Mouse (Mus musculus) CH12F3 (cell line): ENCODE measurements around the gene Tufm.
"Not testable (repeated sequence)": the region's sequence is repeated elsewhere in the genome, so short reads cannot be mapped to it uniquely, and the experiment has no call there.

Experiments
- in situ Hi-C: fragments of 300-500 bp; cut with MboI; formaldehyde crosslinking; loops from 2 replicates; pipeline ENCODE4 v1.14.3; 2020; ENCODE audit warnings: low sequenced_read_pairs

Tufm gene

DNA sequence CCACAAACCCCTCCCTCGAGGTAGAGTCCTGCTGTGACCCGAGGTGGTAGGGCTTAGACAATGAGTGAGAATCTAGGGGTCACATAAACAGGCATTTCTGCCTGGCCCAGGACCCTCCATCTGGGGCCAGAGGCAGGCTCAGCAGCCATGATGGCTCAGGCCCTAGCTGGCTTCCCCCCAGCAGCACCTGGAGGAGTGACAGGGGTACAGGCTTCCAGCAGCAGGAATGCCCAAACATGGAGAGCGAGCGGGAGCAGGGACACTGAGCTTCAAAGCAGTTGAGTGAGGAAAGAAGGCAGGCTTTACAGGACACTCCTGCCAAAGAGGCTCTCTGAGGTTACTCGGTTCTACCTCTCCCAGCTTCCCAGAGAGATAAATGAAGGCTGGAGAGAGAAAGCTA, 22.3 kb upstream of the Tufm start:
- in situ Hi-C loops = no loop called here

DNA sequence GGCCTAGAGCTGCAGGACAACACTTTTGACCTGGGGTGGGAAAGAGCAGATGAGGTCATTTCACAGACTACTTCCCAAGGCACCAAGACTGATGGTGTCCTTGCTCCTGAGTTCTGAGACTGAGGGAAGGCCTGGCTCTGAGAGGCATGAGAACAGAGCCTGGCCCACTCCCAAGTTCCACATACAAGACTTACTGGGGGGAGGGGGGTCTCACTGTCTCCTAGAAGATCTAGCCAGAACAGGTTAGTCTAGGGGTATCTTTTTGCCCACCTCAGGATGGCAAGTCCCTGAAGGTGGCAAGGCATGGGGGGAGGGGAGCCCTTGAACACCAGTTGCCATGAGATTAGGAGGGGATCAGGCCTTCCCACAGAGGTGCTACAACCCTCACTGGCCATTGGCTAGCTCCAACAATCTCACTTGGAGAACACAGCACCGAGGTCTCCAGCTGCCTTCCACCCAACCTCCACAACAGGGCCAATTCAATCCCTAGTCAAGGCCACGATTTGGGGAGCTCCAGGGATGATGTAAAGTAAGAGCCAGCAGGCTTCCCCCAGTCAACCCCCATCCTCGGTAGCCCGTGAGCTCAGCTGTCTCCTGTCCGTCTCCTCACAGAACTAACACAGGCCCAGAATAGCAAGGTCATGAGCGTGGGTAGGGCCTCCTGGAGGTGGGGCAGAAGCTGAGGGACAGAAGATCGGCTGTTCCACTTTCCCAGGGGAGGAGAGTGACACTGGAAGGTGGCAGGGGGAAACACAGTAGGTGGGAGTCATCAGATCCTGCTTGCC, 21.7 kb upstream of the Tufm start:
- in situ Hi-C loops = no loop called here

DNA sequence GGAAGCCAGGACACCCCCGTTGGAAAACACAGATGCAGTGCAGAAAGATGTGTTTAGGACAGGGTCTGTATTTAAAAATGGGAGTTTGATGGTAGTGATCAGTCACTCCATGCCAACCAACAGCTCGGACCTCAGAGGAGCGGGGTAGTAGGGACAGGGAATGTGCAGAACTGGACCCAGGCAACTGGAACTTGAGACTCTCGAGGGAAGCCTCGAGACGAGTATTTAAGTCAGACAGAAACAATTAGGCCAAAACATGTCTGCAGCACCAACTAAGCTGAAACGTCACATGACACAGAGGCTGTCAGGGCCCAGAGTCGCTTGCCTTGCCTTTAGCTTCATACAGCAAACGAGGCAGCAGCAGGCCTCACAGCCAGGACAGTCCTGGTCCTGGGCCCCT, 21.0 kb upstream of the Tufm start:
- in situ Hi-C loops = no loop called here

DNA sequence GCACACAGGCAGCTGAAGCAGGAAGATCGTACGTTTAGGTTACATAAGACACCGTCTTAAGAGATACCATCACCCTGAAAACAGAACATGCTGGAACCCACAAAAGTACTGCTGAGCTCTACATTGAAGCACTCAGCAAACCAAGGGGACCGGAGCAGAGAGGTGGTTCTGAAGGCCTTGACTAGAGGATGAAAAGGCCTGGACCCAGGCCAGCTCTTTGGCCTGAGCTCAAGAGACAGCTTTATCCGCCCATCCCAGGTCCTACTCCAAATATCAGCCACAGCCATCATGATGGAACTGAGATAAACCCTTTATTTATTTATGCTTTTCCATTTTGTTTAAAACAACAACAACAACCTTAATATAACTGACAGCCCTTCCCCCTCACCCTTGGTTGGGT, 20.5 kb upstream of the Tufm start:
- in situ Hi-C loops = no loop called here

DNA sequence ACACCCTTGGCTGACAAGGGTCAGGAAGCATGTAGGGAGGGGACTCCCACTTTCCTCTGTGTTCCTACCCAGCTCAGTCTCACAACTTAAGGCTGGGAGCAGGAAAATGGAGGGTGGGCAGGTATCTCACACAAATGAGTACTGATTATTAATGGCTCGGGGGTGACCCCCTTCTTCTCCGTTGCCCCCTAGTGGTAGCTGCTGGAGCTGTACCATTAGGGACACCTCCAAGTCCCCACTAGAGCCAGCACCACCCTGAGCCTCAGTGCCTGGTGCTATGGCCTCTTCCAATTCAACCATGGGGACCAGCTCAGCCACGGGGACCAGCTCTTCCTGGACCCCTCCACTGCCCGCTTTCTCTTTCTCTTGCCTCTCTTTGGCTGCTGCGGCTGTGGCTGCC, 19.9 kb upstream of the Tufm start:
- in situ Hi-C loops = no loop called here

DNA sequence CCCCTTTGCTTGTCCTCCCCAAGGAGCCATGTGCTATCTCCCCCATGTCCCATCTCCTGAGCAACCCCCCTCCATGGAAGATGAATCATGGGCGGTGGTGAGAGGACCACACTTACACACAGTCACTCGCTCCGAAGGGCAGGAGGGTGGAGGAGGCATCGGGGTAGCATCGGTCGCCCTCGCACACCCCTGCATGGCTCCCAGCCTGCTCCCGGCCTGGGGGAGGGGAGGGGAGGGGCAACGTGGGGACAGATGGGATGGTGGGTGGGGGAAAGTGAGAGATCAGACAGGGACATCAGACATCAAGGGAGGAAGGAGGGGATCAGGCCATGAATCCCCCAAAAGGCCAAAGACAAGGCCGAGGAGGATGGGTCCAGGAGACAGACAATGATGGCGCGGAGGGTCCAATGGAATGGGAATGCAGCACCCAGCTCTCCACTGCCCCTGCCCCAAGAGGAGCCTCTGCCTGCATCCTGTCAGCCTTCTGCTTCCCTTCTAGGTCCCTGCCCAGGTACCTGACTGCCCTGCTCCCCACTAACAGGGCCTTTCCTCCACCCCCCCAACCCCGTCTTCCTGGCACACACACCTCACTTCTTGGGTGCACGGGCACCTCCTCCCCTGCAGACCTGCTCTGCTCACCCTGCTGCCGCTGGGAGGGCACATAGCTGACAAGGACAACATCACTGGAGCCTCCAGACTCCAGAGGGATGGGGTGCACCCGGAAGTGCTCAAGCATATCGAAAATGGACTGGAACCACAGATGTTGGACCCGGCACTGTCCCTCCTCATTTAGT, 19.1 kb upstream of the Tufm start:
- in situ Hi-C loops = no loop called here

DNA sequence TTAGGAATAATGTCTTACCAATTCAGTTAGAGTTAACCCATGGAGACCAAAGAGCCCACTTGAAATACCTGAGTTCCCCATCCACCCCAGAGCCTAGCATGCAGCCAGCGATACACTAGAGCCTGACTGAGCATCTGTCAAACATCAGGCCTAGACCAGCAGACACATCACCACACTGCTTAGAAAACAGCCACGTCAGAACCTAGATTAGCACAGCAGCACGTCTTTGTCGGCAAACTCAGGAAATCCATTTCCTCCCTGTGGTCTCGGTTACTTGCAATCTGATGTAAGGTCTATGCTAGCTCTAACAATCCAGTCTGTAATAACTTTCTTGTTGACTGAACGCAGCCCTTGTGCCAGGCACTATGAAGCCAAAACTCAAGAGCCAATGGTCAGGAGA, 17.1 kb upstream of the Tufm start:
- in situ Hi-C loops = no loop called here

DNA sequence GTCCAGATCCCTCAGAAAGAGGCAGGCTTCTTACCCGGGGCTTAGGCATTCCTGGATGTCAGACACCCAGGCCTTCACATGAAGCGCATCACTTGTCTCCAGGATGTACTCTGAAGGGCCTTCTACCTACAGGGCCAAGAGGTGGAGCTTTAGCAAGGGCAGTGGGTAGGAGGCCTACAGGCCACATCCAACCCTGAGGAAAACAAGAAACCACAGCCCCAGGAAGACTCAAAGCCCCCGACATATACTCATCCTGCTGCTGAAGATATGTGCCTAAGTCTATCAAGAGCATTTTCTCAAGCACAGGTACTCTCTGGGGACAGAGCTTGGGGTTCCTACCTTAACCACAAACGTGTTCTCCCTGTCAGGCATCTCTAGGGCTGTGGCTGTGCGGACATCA, 15.8 kb upstream of the Tufm start:
- in situ Hi-C loops = no loop called here

DNA sequence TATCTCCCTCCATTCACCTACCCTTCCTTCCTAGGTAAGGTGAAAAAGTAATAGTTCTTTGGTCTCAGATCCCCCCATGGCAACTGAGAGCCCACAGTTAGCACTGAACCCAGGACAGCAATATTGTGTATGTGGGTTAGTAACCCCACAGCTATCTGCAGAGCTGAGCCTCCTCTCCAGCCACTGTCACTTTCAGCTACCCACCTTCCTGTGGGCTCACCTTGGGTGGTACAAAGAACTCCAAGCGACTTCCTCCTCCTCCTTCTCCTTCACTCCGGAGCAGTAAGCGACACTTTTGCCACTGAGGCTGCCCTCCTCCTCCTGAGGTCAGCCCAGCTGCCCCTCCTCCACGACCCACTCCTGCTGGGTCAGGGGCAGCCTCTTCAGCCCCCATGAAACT, 15.3 kb upstream of the Tufm start:
- in situ Hi-C loops = no loop called here

DNA sequence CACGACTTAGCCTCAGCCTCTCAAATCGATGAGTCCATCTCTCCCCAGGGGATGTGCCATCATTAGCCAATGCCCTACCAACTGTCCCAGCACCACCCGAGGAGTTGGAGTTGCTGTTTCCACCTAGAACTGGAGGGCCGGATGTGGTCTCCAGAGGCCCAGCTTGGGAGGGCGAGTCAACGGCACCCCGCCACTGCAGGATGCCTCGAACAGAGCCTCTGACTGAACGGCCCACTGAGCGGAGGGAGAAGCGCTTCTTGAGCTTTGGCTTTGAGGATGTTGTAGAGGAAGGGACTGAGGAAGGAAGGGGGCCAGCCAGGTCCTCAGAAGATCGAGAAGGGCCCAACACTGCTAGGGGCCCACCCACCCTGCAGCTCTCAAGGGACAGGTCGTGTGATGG, 14.9 kb upstream of the Tufm start:
- in situ Hi-C loops = no loop called here

DNA sequence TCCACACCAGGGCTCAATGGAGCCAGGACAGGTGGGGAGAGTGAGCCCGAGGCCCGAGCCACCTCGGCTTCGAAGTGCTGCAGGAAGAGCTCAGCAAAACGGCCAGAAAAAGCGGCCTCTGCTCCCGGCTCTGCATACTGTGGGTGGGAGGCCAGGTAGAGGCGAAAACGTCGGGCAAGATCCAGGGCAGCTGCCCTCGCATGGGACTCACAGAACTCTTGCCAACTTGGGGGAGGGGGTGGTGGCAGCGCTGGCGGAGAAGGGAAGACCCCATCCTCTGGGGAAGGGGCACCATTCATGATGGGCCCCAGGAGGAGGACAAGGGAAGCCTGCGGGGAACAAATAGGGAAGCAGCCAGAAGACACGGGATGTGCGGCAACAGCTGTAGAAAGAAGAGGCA, 14.4 kb upstream of the Tufm start:
- in situ Hi-C loops = no loop called here

DNA sequence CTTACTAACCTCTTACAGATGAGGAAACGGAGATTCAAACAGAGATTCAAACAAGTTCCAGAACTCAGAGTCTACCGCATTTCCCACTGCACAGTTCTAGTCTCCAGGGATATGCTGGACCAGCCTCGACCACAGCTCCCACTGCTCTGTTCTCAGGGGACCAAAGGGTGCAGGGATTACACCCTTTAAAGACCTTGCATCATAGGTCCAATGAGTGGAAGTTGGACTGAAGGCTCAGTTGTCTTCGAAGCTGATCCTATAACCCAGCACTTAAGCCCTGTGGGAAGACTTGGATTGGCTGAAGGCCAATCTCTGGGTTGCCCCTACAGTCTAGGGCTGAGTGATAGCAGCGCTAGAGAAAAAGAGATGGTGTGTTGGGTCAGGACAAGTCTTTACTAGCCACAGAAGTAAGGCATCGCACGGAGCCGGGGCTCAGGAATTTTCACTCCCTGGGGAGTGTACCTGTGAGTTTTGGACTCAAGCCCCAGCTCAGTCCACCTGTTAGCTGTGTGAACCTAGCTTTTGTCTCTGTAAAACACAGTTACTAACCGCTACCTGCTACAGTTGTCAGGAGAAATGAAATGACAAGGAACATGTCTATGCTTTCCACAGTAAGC, 13.6 kb upstream of the Tufm start:
- in situ Hi-C loops = no loop called here

DNA sequence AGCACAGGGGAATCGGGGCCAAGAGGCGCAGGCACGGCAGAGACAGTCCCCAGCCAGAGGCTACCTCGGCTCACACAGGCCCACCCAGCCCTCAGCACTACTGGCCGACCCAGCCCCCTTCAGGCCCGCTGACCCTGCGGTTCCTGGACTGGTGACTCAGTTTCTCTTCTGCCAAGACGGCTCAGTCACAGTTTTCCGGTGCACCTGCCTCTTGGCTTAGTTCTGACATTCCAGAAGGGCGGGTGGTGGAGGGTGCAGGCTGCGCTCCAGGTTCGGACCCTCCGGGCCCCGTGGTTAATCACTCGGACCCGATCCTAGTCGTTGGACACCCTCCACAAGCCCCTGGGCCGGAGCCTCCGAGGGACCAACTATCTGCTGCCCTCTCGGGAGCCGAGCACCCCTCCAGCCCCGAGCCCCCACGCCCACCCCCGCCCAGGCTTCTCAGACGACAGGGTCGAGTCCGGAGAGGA, 12.6 kb upstream of the Tufm start:
- in situ Hi-C loops = no loop called here

DNA sequence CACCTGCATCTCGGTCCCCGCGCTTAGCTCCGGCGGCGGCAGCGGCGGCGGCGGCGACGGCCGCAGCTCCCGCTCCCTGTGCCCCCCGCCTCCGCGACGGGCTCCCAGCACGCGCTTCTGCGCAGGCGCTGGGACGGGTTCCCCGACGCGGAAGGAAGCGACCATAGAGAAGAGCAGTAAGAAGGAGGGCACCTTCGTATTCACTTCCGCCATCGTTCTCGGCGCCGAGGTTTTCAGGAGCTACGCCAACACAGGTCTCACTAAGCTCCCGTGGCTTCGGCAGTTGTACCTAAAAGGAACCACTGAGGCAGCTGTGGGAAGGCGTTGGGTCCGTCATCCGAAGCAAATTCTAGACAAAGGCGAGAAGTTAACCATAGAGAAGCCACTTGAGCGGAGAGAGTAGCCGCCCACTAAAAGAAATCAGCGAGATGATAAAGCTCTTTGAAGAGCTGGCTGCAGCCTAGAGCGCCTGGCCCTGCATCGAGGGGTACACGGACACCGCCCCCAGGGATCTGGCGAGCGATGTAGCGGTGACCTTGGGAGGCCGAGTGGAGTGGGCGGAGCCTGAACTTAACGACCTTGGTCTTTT, 12.1 kb upstream of the Tufm start, which contains the start of gene Sh2b1:
TSS of gene Sh2b1 (minus strand) at position 432 of the 589 bp plus-strand sequence.
- in situ Hi-C loops = no loop called here

DNA sequence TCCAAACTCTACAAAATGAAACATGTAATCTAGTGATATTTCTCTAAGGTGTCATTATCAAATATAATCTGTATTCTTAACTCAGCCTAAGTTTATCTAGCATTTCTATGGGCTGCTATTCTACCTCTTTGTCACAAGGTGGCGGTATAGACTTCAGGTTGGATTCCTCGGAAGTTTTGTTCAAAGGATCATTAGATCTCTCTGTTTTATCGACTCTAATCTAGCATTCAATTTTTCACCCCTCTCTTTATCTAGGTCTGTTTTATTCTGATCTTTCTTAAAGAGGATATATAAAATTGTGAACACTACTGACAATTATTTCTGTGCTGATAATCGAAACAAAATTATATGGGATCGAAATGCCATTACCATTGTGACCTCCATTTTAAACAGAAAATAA, 5.5 kb upstream of the Tufm start:
- in situ Hi-C loops = no loop called here

DNA sequence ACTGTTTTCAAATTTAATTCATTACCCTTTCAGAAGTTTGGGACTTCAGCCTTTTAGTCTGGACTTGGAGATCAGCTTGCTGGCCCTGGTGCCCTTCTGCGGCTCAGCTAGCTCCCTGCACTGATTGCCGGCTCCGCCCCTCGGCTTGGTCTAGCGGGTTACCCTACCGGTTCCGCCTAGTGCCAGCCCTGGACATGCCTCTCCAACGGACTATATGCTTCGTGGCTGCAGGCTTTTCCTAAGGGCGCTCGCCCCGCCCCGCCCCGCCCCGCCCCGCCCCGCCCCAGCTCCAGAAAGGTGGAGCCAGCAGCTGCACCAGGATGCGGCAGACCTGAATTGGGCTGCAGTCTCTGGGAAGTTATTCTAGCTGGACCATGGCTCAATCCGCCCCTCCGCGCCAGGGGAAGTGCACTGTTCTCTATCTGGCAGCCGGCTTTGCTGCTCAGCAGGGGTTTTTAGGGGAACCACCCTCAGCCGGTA, 4.7 kb upstream of the Tufm start:
- in situ Hi-C loops = no loop called here

DNA sequence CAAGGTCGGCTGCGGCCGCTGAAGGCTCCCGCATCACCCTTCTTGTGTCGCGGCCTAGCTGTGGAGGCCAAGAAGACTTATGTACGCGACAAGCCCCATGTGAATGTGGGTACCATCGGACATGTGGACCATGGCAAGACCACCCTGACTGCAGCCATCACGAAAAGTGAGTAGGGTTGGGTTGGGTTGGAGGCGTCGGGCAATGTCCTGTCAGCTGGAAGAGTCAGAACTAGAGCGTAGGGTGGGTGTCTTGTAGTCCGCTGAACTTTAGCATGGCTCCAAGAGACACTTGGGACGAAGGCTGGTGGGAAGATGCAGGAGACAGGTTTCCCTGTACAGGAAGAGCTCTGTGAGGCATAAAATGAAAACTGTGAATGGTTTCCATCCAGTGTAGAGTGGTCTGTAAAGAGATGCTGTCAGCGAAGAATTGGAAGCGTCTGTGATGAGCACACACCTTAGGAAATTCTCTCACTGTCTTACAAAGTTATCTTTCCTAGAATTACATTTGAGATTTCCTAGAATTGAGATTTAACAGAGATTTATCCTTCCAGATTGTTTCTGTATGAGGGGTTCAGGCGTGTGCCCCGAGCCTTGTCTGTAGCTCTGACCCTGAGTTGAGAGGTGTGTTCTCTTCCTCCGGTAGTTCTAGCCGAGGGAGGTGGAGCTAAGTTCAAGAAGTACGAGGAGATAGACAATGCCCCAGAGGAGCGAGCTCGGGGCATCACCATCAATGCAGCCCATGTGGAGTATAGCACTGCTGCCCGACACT, 640 bp downstream of the Tufm start:
- in situ Hi-C loops = not testable (repeated sequence)

DNA sequence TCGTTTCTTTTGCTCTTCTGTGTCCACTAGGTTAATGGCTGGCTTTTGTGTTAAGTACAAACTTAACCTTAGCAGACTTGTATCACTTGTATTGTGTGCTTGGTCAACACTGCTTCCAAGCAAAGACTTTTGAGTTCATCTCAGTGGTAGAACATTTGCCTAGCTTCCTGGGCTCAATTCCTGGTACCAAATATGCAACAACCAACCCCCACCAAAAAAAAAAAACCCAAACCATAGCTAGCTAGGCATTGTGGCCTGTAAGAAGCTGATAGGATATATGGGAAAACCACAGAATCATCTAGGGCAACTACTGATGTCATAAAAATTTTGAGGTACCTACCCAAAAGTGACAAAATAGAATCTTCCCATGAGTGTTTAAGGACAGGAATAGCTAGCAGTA, 3.8 kb downstream of the Tufm start:
- in situ Hi-C loops = no loop called here

DNA sequence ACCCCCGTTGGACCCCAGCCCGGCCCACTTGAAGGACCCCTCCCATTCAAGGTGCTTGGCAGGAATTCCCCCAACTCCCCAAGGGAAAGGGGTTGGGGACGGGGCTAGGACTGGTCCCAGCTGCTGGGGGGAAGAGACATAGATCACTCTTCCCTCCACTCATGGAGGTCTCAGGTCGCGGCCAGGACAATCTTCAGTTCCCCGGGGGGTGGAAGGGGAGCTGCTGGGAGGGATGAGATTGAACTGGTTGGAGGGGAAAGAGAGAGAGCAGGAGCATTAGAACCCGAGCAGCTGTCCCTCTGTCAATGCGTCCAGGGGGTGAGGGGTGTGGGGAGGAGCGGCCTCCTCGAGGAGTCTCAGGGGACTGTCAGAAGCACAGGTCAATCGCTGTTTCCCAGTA, 4.8 kb downstream of the Tufm start:
- in situ Hi-C loops = no loop called here

DNA sequence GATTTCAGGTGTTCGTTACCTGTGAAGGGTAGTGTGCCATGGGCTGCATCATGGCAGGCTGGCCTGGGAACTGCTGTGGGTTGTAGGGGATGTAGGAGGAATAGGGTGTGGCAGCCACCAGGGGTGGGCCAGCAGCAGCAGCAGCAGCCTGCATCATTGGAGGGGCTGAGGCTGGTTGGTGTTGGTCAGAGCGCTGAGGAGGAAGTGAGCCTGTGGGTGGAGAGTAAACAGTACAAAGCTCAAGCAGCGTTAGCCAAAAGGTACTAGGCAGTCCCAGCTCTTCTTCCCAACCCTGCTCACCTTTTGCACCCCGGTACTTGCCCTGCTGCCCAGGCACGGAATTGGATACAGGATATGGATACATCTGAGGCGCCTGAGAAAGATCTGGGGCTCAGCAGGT, 7.0 kb downstream of the Tufm start:
- in situ Hi-C loops = no loop called here

DNA sequence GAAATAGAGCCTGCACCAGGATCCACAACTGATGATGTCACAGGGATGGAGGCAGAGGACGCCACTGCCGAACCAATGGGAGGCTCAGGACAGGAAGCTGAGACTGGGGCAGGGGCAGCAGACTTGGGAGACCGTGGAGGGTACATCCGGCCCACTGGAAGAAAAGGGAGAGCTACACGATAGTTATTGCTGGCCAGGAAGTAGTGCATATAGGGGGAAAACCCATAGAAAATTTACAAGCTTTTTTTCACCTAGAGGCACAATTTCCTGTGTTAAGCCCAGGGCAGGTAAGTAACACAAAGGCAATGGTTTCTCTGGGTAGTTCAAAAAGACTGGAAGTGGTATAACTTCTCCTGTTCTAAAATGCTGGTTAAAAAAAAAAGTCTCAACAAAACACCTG, 9.3 kb downstream of the Tufm start:
- in situ Hi-C loops = no loop called here
